Mouse (Mus musculus): ENCODE results near the gene Srpk1. TPM values are rescaled to one million over a fixed set of nuclear protein-coding genes. Genes with fewer than 3 reads are reported as not detected.
"Not testable (repeated sequence)": the region's sequence is repeated elsewhere in the genome, so short reads cannot be mapped to it uniquely, and the experiment has no call there.

Srpk1 gene
- polyA plus RNA-seq, 1 experiment: 167 TPM

DNA sequence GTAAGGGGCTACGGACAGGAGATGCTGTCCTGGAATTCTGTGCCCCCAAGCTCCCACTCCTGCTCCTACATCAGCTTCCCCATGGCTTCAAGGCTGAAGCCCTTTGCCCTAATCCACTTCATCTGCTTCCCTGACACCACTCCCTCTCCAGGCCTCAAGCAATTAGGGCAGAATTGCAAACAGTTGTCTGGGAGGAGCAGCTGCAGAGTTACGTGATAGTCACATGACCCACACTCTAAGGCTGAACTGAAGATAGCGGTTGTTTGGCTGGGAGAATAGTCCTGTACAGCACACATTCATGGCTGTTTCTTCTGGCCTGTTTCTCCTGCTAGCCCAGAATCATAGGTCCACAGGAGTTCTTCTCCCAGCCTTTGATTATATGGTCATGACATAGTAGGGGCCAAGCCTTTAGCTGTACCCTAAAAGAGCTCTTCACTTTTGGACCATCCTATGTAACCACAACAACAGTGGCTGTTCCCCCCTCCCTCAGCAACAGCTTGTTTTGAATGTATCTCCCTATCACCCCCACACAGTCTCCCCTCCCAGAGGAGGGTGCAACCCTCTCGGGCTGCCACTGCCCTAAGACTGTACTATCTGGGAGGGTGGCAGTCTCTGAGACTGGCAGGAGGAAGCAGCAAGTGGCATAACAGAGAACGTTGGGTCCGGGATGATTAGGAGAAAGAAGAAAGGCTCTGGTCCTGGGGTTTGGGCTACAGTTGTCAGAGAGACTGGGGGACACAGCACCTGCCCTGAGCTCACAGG, 65.7 kb downstream of the Srpk1 start:
- peaks cover 7% of the 10 kb centered on the region for H3K4me1 ChIP-seq (ENCODE audit: control insufficient read depth, insufficient read depth, low read length)

DNA sequence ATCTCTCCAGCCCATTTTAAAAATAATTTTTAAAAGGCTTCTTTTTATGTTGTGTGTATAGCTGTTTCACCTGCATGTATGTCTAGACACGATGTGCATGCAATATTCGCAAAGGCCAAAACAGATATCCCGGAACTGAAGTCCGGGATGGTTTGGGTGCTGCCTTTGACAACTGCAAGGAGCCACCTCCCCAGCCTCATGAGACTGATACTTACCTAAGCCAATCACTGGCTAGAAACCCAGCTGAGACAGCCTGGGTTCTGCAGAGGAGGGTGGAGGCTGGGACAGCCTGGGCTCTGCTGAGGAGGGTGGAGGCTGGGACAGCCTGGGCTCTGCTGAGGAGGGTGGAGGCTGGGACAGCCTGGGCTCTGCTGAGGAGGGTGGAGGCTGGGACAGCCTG, 68.5 kb downstream of the Srpk1 start:
- not testable (repeated sequence) for H3K27me3 ChIP-seq (ENCODE audit: control insufficient read depth, insufficient read depth, low read length); H3K27ac ChIP-seq (ENCODE audit: control insufficient read depth, insufficient read depth, low read depth, low read length); H3K4me1 ChIP-seq (ENCODE audit: control insufficient read depth, insufficient read depth, low read length); H3K4me3 ChIP-seq (ENCODE audit: control insufficient read depth, low read depth, low read length); H3K36me3 ChIP-seq (ENCODE audit: control insufficient read depth, insufficient read depth, low read length)

More for the DNA sequence above, 65.7 kb downstream of the Srpk1 start:
- no peaks in the 10 kb centered on the region for H3K36me3 ChIP-seq (ENCODE audit: control insufficient read depth, insufficient read depth, low read length)
- no peak overlapping the region for H3K4me3 ChIP-seq (ENCODE audit: control insufficient read depth, low read depth, low read length)
- no peak overlapping the region for H3K27ac ChIP-seq (ENCODE audit: control insufficient read depth, insufficient read depth, low read depth, low read length)
- no peaks in the 10 kb centered on the region for H3K27me3 ChIP-seq (ENCODE audit: control insufficient read depth, insufficient read depth, low read length)
- TF ChIP-seq POLR2A (IDR thresholded peaks at IDR 0.05; ENCODE audit: control insufficient read depth, low read depth, low read length) (no peak), CTCF (IDR thresholded peaks at IDR 0.05; ENCODE audit: control insufficient read depth, insufficient read depth, insufficient replicate concordance, low read depth, low read length) (no peak)

DNA sequence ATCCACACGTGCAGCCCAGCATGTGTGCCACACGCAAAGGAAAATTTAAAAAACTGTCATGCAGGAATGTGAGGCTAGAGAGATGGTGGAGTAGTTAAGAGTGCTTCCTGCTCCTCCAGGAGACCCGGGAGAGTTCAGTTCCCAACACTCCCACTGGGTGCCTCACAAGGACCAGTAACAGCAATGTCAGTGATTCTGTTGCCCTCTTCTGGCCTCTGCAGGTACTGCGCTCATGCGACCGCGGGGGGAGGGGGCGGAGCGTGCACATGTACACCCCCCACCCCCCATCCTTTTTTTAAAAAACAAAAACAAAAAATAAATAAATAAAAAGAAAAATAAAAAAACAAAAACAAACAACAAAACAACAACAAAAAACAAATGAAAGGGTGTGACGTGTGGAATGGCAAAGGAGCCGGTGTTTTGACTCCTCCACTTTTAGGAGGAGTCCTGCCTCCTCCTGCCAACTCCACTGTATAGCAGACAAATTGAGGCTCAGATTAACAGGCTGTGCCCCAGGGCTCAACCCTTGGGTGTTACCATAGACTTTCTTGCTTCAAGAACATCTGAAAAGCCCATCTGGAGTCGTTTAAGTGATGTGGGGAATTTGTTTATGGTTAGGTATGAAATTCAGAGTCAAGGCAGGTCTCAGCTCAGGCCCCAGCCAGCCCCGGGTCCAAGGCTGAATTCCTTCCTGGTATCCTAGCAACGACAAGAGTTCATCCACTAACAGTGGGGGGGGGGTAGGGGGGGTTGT, 69.3 kb downstream of the Srpk1 start:
- no peaks in the 10 kb centered on the region for H3K27me3 ChIP-seq (ENCODE audit: control insufficient read depth, insufficient read depth, low read length)
- H3K4me3 ChIP-seq (ENCODE audit: control insufficient read depth, low read depth, low read length): no peak overlapping the region
- TF ChIP-seq POLR2A (IDR thresholded peaks at IDR 0.05; ENCODE audit: control insufficient read depth, low read depth, low read length) (no peak), CTCF (IDR thresholded peaks at IDR 0.05; ENCODE audit: control insufficient read depth, insufficient read depth, insufficient replicate concordance, low read depth, low read length) (peak; percentile 89)
- no peak overlapping the region for H3K27ac ChIP-seq (ENCODE audit: control insufficient read depth, insufficient read depth, low read depth, low read length)
- no peaks in the 10 kb centered on the region for H3K36me3 ChIP-seq (ENCODE audit: control insufficient read depth, insufficient read depth, low read length)
- peaks cover 11% of the 10 kb centered on the region for H3K4me1 ChIP-seq (ENCODE audit: control insufficient read depth, insufficient read depth, low read length)

DNA sequence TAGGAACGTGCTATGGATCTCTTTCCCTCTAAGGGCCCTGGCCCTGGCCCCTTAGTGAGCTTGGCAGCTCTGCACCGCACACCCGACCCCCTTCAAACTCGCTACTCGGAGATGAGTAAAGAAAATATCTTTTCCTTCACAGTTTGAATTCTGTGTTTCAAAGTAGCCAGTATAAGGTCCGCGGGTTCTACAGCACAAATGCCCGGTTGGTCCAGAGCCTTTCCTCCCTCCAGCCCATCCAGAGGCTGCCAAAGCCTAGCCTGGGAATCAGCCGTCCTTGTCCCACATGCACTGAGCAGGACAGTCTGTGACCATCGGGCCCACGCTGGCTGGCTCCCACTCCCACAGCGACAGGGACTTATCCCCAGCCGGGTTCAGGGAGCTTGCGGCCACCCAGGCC, 73.4 kb downstream of the Srpk1 start, which contains the start of gene Clpsl2:
Gene Clpsl2 (plus strand): TSS at position 301 of the 400 bp plus-strand sequence.
- peaks cover 11% of the 10 kb centered on the region for H3K4me1 ChIP-seq (ENCODE audit: control insufficient read depth, insufficient read depth, low read length)
- H3K36me3 ChIP-seq (ENCODE audit: control insufficient read depth, insufficient read depth, low read length): no peaks in the 10 kb centered on the region
- H3K4me3 ChIP-seq (ENCODE audit: control insufficient read depth, low read depth, low read length): no peak within 1 kb of the TSS
- TF ChIP-seq CTCF (IDR thresholded peaks at IDR 0.05; ENCODE audit: control insufficient read depth, insufficient read depth, insufficient replicate concordance, low read depth, low read length) (no peak), POLR2A (IDR thresholded peaks at IDR 0.05; ENCODE audit: control insufficient read depth, low read depth, low read length) (no peak)
- no peaks in the 10 kb centered on the region for H3K27me3 ChIP-seq (ENCODE audit: control insufficient read depth, insufficient read depth, low read length)
- no peak within 1 kb of the TSS for H3K27ac ChIP-seq (ENCODE audit: control insufficient read depth, insufficient read depth, low read depth, low read length)

DNA sequence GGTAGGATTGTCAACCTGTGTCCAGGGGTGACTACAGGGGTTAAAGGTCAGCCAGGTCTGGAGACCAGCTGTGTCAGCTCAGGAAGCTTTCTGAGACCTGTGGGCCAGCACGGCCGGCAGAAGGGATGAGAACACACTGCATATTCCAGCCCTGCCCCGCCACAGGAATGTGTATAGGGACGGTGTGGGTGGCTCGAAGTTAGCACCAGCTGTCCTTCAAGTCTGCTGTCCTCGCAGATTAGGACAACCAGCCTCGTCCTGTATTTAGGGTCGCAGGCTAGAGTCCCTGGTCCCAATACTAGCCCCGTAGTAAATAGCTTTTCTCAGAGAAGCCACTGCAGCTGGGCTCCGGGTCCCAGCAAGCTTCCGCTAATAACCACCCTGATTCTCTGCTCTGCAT, 74.0 kb downstream of the Srpk1 start:
- H3K4me3 ChIP-seq (ENCODE audit: control insufficient read depth, low read depth, low read length): no peak overlapping the region
- TF ChIP-seq CTCF (IDR thresholded peaks at IDR 0.05; ENCODE audit: control insufficient read depth, insufficient read depth, insufficient replicate concordance, low read depth, low read length) (no peak), POLR2A (IDR thresholded peaks at IDR 0.05; ENCODE audit: control insufficient read depth, low read depth, low read length) (no peak)
- no peaks in the 10 kb centered on the region for H3K36me3 ChIP-seq (ENCODE audit: control insufficient read depth, insufficient read depth, low read length)
- no peaks in the 10 kb centered on the region for H3K27me3 ChIP-seq (ENCODE audit: control insufficient read depth, insufficient read depth, low read length)
- H3K27ac ChIP-seq (ENCODE audit: control insufficient read depth, insufficient read depth, low read depth, low read length): no peak overlapping the region
- peaks cover 10% of the 10 kb centered on the region for H3K4me1 ChIP-seq (ENCODE audit: control insufficient read depth, insufficient read depth, low read length)

- Histone ChIP-seq H3K27me3 (ENCODE audit: control insufficient read depth, insufficient read depth, low read length) (no peaks in the 10 kb centered on the region), H3K36me3 (ENCODE audit: control insufficient read depth, insufficient read depth, low read length) (no peaks in the 10 kb centered on the region), H3K4me1 (ENCODE audit: control insufficient read depth, insufficient read depth, low read length) (peaks cover 4% of the 10 kb centered on the region), H3K4me3 (ENCODE audit: control insufficient read depth, low read depth, low read length) (no peak overlapping the region), H3K27ac (ENCODE audit: control insufficient read depth, insufficient read depth, low read depth, low read length) (no peak overlapping the region)
- TF ChIP-seq CTCF (IDR thresholded peaks at IDR 0.05; ENCODE audit: control insufficient read depth, insufficient read depth, insufficient replicate concordance, low read depth, low read length) (no peak), POLR2A (IDR thresholded peaks at IDR 0.05; ENCODE audit: control insufficient read depth, low read depth, low read length) (no peak)
Observed at GRCm38 (mm10) chr17:28546925-28547324, 75.6 kb downstream of the Srpk1 start.

- peaks cover 13% of the 10 kb centered on the region for H3K4me1 ChIP-seq (ENCODE audit: control insufficient read depth, insufficient read depth, low read length)
- H3K36me3 ChIP-seq (ENCODE audit: control insufficient read depth, insufficient read depth, low read length): no peaks in the 10 kb centered on the region
- H3K27ac ChIP-seq (ENCODE audit: control insufficient read depth, insufficient read depth, low read depth, low read length): no peak overlapping the region
- H3K27me3 ChIP-seq (ENCODE audit: control insufficient read depth, insufficient read depth, low read length): no peaks in the 10 kb centered on the region
- TF ChIP-seq POLR2A (IDR thresholded peaks at IDR 0.05; ENCODE audit: control insufficient read depth, low read depth, low read length) (no peak), CTCF (IDR thresholded peaks at IDR 0.05; ENCODE audit: control insufficient read depth, insufficient read depth, insufficient replicate concordance, low read depth, low read length) (peak; percentile 60; the same call in 1 of the 2 replicates)
- H3K4me3 ChIP-seq (ENCODE audit: control insufficient read depth, low read depth, low read length): peak overlapping the region; percentile 26
Observed at GRCm38 (mm10) chr17:28537881-28538280, 84.6 kb downstream of the Srpk1 start.

Other genes starting within 250 kb of the Srpk1 start
- gene Fkbp5, start 105.2 kb downstream of the Srpk1 start, polyA plus RNA-seq (2012; rRNA removed): 19.8 and 22.7 TPM in 2 replicates
- 513 and 515 TPM in 2 replicates for gene Armc12, start 91.9 kb downstream of the Srpk1 start, polyA plus RNA-seq (2012; rRNA removed)
- gene Clpsl2, start 73.3 kb downstream of the Srpk1 start, polyA plus RNA-seq (2012; rRNA removed): not detected in 2 replicates
- gene Clps, start 61.9 kb downstream of the Srpk1 start, polyA plus RNA-seq (2012; rRNA removed): 2.5 and 4.1 TPM in 2 replicates
- gene Lhfpl5, start 47.1 kb downstream of the Srpk1 start, polyA plus RNA-seq (2012; rRNA removed): 0.10 TPM in 1 of 2 replicates, not detected in the other
- gene Slc26a8, start 67.5 kb upstream of the Srpk1 start, polyA plus RNA-seq (2012; rRNA removed): 170 and 188 TPM in 2 replicates
- 10.9 and 14.2 TPM in 2 replicates for gene Mapk14, start 68.6 kb upstream of the Srpk1 start, polyA plus RNA-seq (2012; rRNA removed)
- gene AC170998.1, start 103.4 kb upstream of the Srpk1 start, polyA plus RNA-seq (2012; rRNA removed): not detected in 2 replicates
- 2.1 and 2.8 TPM in 2 replicates for gene Mapk13, start 146.6 kb upstream of the Srpk1 start, polyA plus RNA-seq (2012; rRNA removed)
- gene Brpf3, start 178.4 kb upstream of the Srpk1 start, polyA plus RNA-seq (2012; rRNA removed): 134 and 137 TPM in 2 replicates
- gene Pnpla1, start 235.7 kb upstream of the Srpk1 start, polyA plus RNA-seq (2012; rRNA removed): 0.76 and 0.79 TPM in 2 replicates

Measured in testis, adult 2 months (tissue).